ENCODE assay signal across 1 mouse cellular context in genomic region chr8:119917415-119917814, GRCm38 (mm10).
TF ChIP-seq lines count a peak whose summit lies in the region.

No protein-coding gene starts in this region.

TF ChIP-seq in MEL, 35 proteins besides CTCF, POLR2A, EP300 and RAD21:
- no peak for TF ChIP-seq POLR2AphosphoS2 (IDR thresholded peaks at IDR 0.05; ENCODE audit: low read length)
- no peak for TF ChIP-seq POLR2AphosphoS5 (IDR thresholded peaks at IDR 0.05; ENCODE audit: borderline replicate concordance, low read depth, low read length)
- TF ChIP-seq CHD1 (IDR thresholded peaks at IDR 0.05; ENCODE audit: low read depth, low read length): no peak
- no peak for TF ChIP-seq ETS1 (IDR thresholded peaks at IDR 0.05; ENCODE audit: low read depth, low read length)
- TF ChIP-seq BHLHE40 (IDR thresholded peaks at IDR 0.05; ENCODE audit: borderline replicate concordance, low read depth, low read length): no peak
- no peak for TF ChIP-seq MEF2A (IDR thresholded peaks at IDR 0.05; ENCODE audit: extremely low read depth, insufficient replicate concordance, low read depth, low read length, poor library complexity, severe bottlenecking)
- TF ChIP-seq USF1 (IDR thresholded peaks at IDR 0.05; ENCODE audit: low read depth, low read length): no peak
- TF ChIP-seq ZMIZ1 (IDR thresholded peaks at IDR 0.05; ENCODE audit: low read depth, low read length): no peak
- TF ChIP-seq ELF1 (IDR thresholded peaks at IDR 0.05; ENCODE audit: low read depth, low read length): no peak
- TF ChIP-seq RCOR1 (IDR thresholded peaks at IDR 0.05; ENCODE audit: low read depth, low read length): no peak
- no peak for TF ChIP-seq TAL1 (IDR thresholded peaks at IDR 0.05; ENCODE audit: low read length)
- no peak for TF ChIP-seq JUND (IDR thresholded peaks at IDR 0.05; ENCODE audit: low read depth, low read length)
- no peak for TF ChIP-seq NELFE (IDR thresholded peaks at IDR 0.05; ENCODE audit: low read depth, low read length)
